Mouse (Mus musculus) hindbrain, embryonic 16.5 days (tissue): Measurements from ENCODE around the gene Hamp. TPM values are rescaled to one million over a fixed set of nuclear protein-coding genes. Genes with fewer than 3 reads are reported as not detected.
"Not testable (repeated sequence)": the region's sequence is repeated elsewhere in the genome, so short reads cannot be mapped to it uniquely, and the experiment has no call there.

Source experiments
- ATAC-seq: fragments of 200-750 bp; cut with Nextera tagmentation; 2 replicates; pipeline ENCODE4 v1.8.0; 2017; ENCODE audit warnings: moderate TSS enrichment, moderate library complexity
- H3K27ac ChIP-seq: fragments of 300-500 bp; sonication (generic); 2 replicates; pipeline ENCODE4 v1.5.1; 2014; ENCODE audit warnings: low read depth, mild to moderate bottlenecking, control low read depth, low read length, moderate library complexity
- H3K27me3 ChIP-seq: fragments of 300-500 bp; sonication (generic); replicated peaks from 2 replicates; pipeline ENCODE4 v1.6.1; 2014; ENCODE audit warnings: low read length; ENCODE audit not compliant: control insufficient read depth, insufficient read depth
- H3K36me3 ChIP-seq: fragments of 300-500 bp; sonication (generic); 2 replicates; pipeline ENCODE4 v1.6.1; 2014; ENCODE audit warnings: mild to moderate bottlenecking, low read length, moderate library complexity, mixed read lengths; ENCODE audit not compliant: control insufficient read depth, insufficient read depth
- H3K4me1 ChIP-seq: fragments of 300-500 bp; sonication (generic); 2 replicates; pipeline ENCODE4 v1.6.1; 2014; ENCODE audit warnings: low read depth, low read length; ENCODE audit not compliant: control insufficient read depth, insufficient read depth
- H3K4me2 ChIP-seq: fragments of 300-500 bp; sonication (generic); 2 replicates; pipeline ENCODE4 v1.6.1; 2014; ENCODE audit warnings: mild to moderate bottlenecking, low read length, control low read depth, moderate library complexity
- H3K4me3 ChIP-seq: fragments of 300-500 bp; sonication (generic); 2 replicates; pipeline ENCODE4 v1.5.1; 2014; ENCODE audit warnings: mild to moderate bottlenecking, low read length, control low read depth, moderate library complexity
- H3K9ac ChIP-seq: fragments of 300-500 bp; sonication (generic); 2 replicates; pipeline ENCODE4 v1.6.1; 2014; ENCODE audit warnings: low read depth, mild to moderate bottlenecking, control low read depth, low read length, moderate library complexity
- H3K9me3 ChIP-seq: fragments of 300-500 bp; sonication (generic); 2 replicates; pipeline ENCODE4 v1.6.1; 2014; ENCODE audit warnings: mild to moderate bottlenecking, low read length, moderate library complexity; ENCODE audit not compliant: control insufficient read depth
- WGBS: fragments of 180-500 bp; shearing (Covaris S2); extraction: QIAGEN DNeasy Blood & Tissue Kit; methylation state at CpG from one replicate; pipeline ENCODE4 v1.1.7; 2014; 5-methylcytosine and 5-hydroxymethylcytosine counted together
- polyA plus RNA-seq: library from polyadenylated mRNA; unstranded; fragments of >200 nt; fragmentation: Nextera tagmentation; extraction: Ambion mirVana; gene quantifications from 2 replicates; pipeline ENCODE4 v1.2.1, GENCODE M21; 2015

Hamp gene
- polyA plus RNA-seq, 1 experiment from 2014 or later = not detected

DNA sequence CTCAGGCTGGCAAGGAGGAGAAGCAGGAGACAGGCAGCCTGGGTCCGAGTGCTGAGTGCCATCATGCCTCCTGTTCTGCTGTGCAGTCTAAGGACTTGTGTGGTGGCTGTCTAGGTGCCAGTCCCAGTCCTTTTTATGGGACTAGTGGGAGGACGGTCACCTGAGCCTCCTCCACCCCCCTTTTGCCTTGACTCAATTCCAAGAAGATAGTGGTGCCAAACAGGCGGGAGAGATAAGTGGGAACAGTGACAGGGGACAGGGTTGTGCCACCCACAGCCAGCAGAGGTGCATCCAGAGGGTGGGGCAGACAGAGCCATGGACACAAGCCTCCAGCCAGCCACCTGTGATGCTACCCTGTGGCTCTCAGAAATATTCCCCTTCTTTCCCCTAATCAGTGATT is 19.8 kb downstream of the Hamp start:
- H3K9me3 ChIP-seq = no peaks in the 10 kb centered on the region
- no peak for ATAC-seq
- H3K4me1 ChIP-seq = no peaks in the 10 kb centered on the region
- 69% methylated on average over 3 of the region's 3 CpGs for WGBS
- no peak overlapping the region for H3K4me2 ChIP-seq
- H3K4me3 ChIP-seq = no peak overlapping the region
- no peaks in the 10 kb centered on the region for H3K36me3 ChIP-seq
- no peak overlapping the region for H3K27ac ChIP-seq
- H3K9ac ChIP-seq = no peak overlapping the region
- H3K27me3 ChIP-seq = no peaks in the 10 kb centered on the region

DNA sequence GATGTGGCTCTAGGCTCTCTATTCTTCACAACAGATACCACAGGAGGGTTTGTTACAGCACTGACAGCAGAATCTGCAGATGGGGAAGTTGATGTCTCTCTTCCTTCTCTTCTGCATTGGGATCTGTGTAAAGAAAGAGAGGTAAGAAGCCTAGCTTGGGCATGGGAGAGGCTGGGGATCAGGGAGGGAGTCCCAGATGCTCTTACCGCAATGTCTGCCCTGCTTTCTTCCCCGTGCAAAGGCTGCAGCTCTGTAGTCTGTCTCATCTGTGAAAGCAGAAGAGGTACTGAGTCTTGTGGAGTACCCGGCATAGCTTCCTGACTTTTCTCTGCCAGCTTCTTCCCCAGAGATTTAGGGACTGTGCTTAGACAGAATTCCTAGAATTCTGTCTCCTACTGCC is 21.3 kb downstream of the Hamp start:
- H3K4me2 ChIP-seq, H3K9me3 ChIP-seq, H3K4me3 ChIP-seq, H3K4me1 ChIP-seq, H3K36me3 ChIP-seq, H3K9ac ChIP-seq, H3K27ac ChIP-seq, H3K27me3 ChIP-seq, ATAC-seq: not testable (repeated sequence)
- WGBS = 59% methylated on average over 3 of the region's 3 CpGs

GRCm38 (mm10) chr7:30920217-30920616 is 23.6 kb downstream of the Hamp start:
- Histone ChIP-seq H3K27me3 (no peaks in the 10 kb centered on the region), H3K36me3 (no peaks in the 10 kb centered on the region), H3K9ac (no peak overlapping the region), H3K9me3 (no peaks in the 10 kb centered on the region), H3K27ac (no peak overlapping the region), H3K4me2 (no peak overlapping the region), H3K4me3 (no peak overlapping the region), H3K4me1 (no peaks in the 10 kb centered on the region)
- no peak for ATAC-seq
- 57% methylated on average over 3 of the region's 3 CpGs for WGBS

GRCm38 (mm10) chr7:30917219-30917618 is 26.6 kb downstream of the Hamp start:
- Histone ChIP-seq H3K4me2 (no peak overlapping the region), H3K9ac (no peak overlapping the region), H3K4me3 (no peak overlapping the region), H3K4me1 (no peaks in the 10 kb centered on the region), H3K27ac (no peak overlapping the region), H3K9me3 (no peaks in the 10 kb centered on the region), H3K36me3 (no peaks in the 10 kb centered on the region), H3K27me3 (no peaks in the 10 kb centered on the region)
- 54% methylated on average over 4 of the region's 4 CpGs for WGBS
- no peak for ATAC-seq

GRCm38 (mm10) chr7:30916713-30917112 is 27.1 kb downstream of the Hamp start:
- H3K36me3 ChIP-seq = no peaks in the 10 kb centered on the region
- no peaks in the 10 kb centered on the region for H3K9me3 ChIP-seq
- WGBS = 32% methylated on average over 6 of the region's 6 CpGs
- no peak overlapping the region for H3K4me3 ChIP-seq
- H3K4me2 ChIP-seq = no peak overlapping the region
- no peak overlapping the region for H3K9ac ChIP-seq
- H3K27me3 ChIP-seq = no peaks in the 10 kb centered on the region
- H3K27ac ChIP-seq = no peak overlapping the region
- no peaks in the 10 kb centered on the region for H3K4me1 ChIP-seq
- no peak for ATAC-seq

DNA sequence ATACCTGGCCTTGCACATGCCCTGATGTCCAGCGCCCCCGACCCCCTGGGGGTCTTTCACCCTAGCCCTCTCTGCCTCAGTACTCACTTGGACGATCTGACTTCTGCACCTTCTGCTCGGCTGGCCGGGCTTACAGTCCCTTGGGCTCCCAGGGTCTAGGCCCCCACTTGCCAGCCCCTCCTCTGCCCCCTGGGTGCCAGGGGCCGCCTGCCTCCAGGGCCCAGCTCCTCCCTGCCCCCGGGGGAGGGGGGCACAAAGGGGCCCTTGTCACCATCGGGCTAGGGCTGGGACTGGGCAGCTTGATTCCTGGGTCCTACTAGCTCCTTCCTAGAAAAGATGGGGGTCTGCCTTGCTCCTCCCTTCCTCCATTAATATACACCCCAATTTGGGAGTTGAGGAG is 29.1 kb downstream of the Hamp start, which contains the start of gene Mag:
Gene Mag, minus strand, starts transcription at position 142 of the 400 bp plus-strand sequence.
- no peak within 1 kb of the TSS for H3K27ac ChIP-seq
- H3K4me2 ChIP-seq = no peak within 1 kb of the TSS
- H3K9me3 ChIP-seq = no peaks in the 10 kb centered on the region
- no peaks in the 10 kb centered on the region for H3K36me3 ChIP-seq
- H3K4me1 ChIP-seq = no peaks in the 10 kb centered on the region
- no peak within 1 kb of the TSS for H3K4me3 ChIP-seq
- no peaks in the 10 kb centered on the region for H3K27me3 ChIP-seq
- ATAC-seq = no peak
- H3K9ac ChIP-seq = no peak within 1 kb of the TSS
- 78% methylated on average over 8 of the region's 8 CpGs for WGBS

GRCm38 (mm10) chr7:30909773-30910172 is 34.1 kb downstream of the Hamp start:
- ATAC-seq = no peak
- no peaks in the 10 kb centered on the region for H3K27me3 ChIP-seq
- H3K27ac ChIP-seq = no peak overlapping the region
- no peak overlapping the region for H3K4me3 ChIP-seq
- H3K9me3 ChIP-seq = no peaks in the 10 kb centered on the region
- 0 out of 2 replicates have a peak, but pooled peaks cover 2% of the 10 kb centered on the region for H3K4me1 ChIP-seq
- 86% methylated on average over 6 of the region's 6 CpGs for WGBS
- no peak overlapping the region for H3K4me2 ChIP-seq
- H3K36me3 ChIP-seq = no peaks in the 10 kb centered on the region
- no peak overlapping the region for H3K9ac ChIP-seq

DNA sequence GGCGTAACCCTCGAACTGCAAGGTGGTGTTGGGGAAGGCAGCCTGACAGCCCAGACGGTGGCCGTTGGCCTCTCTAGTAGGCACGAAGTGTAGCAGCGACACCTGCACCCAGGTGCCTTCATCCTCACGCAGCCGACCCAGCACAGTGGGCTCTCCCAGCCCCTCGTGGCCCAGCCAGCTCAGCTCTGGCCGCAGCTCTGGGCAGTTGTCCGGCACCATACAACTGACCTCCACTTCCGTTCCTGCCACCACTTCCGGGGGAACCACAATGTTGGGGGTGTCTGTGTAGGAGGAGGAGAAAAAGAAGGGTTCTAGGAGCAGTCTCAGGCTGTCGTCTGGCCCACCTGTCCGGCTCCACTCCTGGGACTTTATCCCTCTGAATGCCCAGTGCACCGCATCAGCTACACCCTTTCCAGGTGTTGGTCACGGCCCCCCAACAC is 34.8 kb downstream of the Hamp start:
- H3K9me3 ChIP-seq = no peaks in the 10 kb centered on the region
- H3K27me3 ChIP-seq = no peaks in the 10 kb centered on the region
- 0 out of 2 replicates have a peak, but pooled peaks cover 2% of the 10 kb centered on the region for H3K4me1 ChIP-seq
- 19% methylated on average over 15 of the region's 17 CpGs for WGBS
- H3K9ac ChIP-seq = no peak overlapping the region; the same call in 1 of the 2 replicates
- no peak overlapping the region for H3K27ac ChIP-seq
- H3K4me2 ChIP-seq = peak overlapping the region; percentile 51
- H3K36me3 ChIP-seq = no peaks in the 10 kb centered on the region
- peak overlapping the region; percentile 26 for H3K4me3 ChIP-seq
- peak; percentile 30; the same call in 1 of the 2 replicates for ATAC-seq

DNA sequence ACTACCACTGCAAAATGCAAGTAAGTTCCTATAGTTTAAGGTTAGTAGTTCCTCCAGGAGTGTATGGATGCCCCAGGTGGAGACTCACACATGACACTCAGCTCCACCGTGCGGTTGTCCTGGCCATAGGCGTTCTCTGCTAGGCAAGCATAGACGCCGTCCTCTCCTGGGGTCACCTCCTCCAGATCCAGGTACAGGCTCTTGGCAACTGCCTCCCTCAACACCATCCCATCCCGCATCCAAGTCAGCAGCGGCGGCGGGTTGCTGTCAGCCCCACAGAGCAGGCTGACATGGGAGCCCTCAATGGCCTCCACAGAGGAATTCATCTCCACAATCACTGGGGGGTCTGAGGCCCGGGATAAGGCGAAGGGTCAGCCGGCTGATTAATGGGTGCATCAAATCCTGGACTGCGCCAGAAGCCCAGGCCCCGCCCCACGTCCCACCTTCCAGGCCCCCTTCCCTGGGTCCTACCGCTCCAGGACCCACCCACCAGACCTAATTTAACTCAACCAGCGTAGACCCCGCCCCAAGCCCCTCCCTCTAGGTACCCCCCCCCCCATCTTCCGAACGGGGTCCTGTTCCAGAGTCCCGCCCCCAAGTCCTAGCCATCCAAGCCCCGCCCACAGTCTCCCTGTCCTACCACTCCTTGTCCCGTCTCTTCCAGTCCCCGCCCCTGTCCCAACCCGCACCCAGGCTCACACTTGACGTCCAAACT is 35.4 kb downstream of the Hamp start:
- 3% methylated on average over 21 of the region's 26 CpGs for WGBS
- H3K4me1 ChIP-seq = 0 out of 2 replicates have a peak, but pooled peaks cover 2% of the 10 kb centered on the region
- peak; percentile 61 for ATAC-seq
- H3K36me3 ChIP-seq = no peaks in the 10 kb centered on the region
- peak overlapping the region; percentile 51 for H3K4me2 ChIP-seq
- H3K9ac ChIP-seq = peak overlapping the region; percentile 44
- H3K4me3 ChIP-seq = peak overlapping the region; percentile 26
- no peak overlapping the region for H3K27ac ChIP-seq
- no peaks in the 10 kb centered on the region for H3K27me3 ChIP-seq
- no peaks in the 10 kb centered on the region for H3K9me3 ChIP-seq
